Mouse (Mus musculus): ENCODE results near the gene Klhl7. TPM values are rescaled to one million over a fixed set of nuclear protein-coding genes. Genes with fewer than 3 reads are reported as not detected.
A peak's percentile ranks its signal among the peaks of the same experiment; 100 is the strongest.

Klhl7 gene
- 196 and 205 TPM in 2 replicates for polyA plus RNA-seq (2015; fragmentation: Nextera tagmentation; extraction: Ambion mirVana)

- Histone ChIP-seq H3K9ac (replicated peaks) (peak within 1 kb of the TSS; percentile 86), H3K36me3 (no peaks in the 10 kb centered on the region), H3K4me3 (peak within 1 kb of the TSS; percentile 77), H3K9me3 (no peaks in the 10 kb centered on the region), H3K27me3 (no peaks in the 10 kb centered on the region), H3K4me1 (peaks cover 34% of the 10 kb centered on the region), H3K27ac (replicated peaks) (peak within 1 kb of the TSS; percentile 97), H3K4me2 (replicated peaks) (peak within 1 kb of the TSS; percentile 45)
- peak; percentile 97 for ATAC-seq (replicated peaks)
- WGBS: under 1% methylated on average over 45 of the region's 47 CpGs
Observed at GRCm38 (mm10) chr5:24100106-24100809, at the start of gene Klhl7. Gene Klhl7 (plus strand): TSS chr5:24100605.

GRCm38 (mm10) chr5:24051755-24052675 lies 48.4 kb upstream of the Klhl7 start:
- Histone ChIP-seq H3K27me3 (no peaks in the 10 kb centered on the region), H3K27ac (replicated peaks) (no peak overlapping the region), H3K36me3 (no peaks in the 10 kb centered on the region), H3K4me3 (no peak overlapping the region), H3K4me1 (peaks cover 13% of the 10 kb centered on the region), H3K9me3 (no peaks in the 10 kb centered on the region; the same call in 1 of the 2 replicates), H3K9ac (replicated peaks) (no peak overlapping the region), H3K4me2 (replicated peaks) (no peak overlapping the region)
- ATAC-seq (replicated peaks): no peak
- 70% methylated on average over 16 of the region's 16 CpGs for WGBS

GRCm38 (mm10) chr5:24053245-24054190 lies 46.9 kb upstream of the Klhl7 start:
- H3K9ac ChIP-seq (replicated peaks): no peak overlapping the region
- peaks cover 5% of the 10 kb centered on the region for H3K4me1 ChIP-seq
- ATAC-seq (replicated peaks): no peak
- H3K9me3 ChIP-seq: no peaks in the 10 kb centered on the region; the same call in 1 of the 2 replicates
- no peak overlapping the region for H3K4me3 ChIP-seq
- H3K36me3 ChIP-seq: no peaks in the 10 kb centered on the region
- no peaks in the 10 kb centered on the region for H3K27me3 ChIP-seq
- no peak overlapping the region for H3K27ac ChIP-seq (replicated peaks)
- H3K4me2 ChIP-seq (replicated peaks): no peak overlapping the region
- 24% methylated on average over 9 of the region's 9 CpGs for WGBS

- Histone ChIP-seq H3K9ac (replicated peaks) (no peak overlapping the region), H3K4me3 (no peak overlapping the region), H3K9me3 (no peaks in the 10 kb centered on the region; the same call in 1 of the 2 replicates), H3K4me2 (replicated peaks) (no peak overlapping the region), H3K27ac (replicated peaks) (no peak overlapping the region), H3K27me3 (no peaks in the 10 kb centered on the region), H3K4me1 (peaks cover 5% of the 10 kb centered on the region), H3K36me3 (no peaks in the 10 kb centered on the region)
- no peak for ATAC-seq (replicated peaks)
- 92% methylated on average over 3 of the region's 3 CpGs for WGBS
Observed at GRCm38 (mm10) chr5:24054382-24054781, 46.0 kb upstream of the Klhl7 start.

- Histone ChIP-seq H3K36me3 (no peaks in the 10 kb centered on the region), H3K9ac (replicated peaks) (no peak overlapping the region), H3K4me3 (no peak overlapping the region), H3K9me3 (no peaks in the 10 kb centered on the region; the same call in 1 of the 2 replicates), H3K4me1 (peaks cover 5% of the 10 kb centered on the region), H3K4me2 (replicated peaks) (no peak overlapping the region), H3K27ac (replicated peaks) (no peak overlapping the region), H3K27me3 (no peaks in the 10 kb centered on the region)
- ATAC-seq (replicated peaks): no peak
- 91% methylated on average over 2 of the region's 2 CpGs for WGBS
Observed at GRCm38 (mm10) chr5:24056865-24057264, 43.5 kb upstream of the Klhl7 start.

GRCm38 (mm10) chr5:24057592-24057991 lies 42.8 kb upstream of the Klhl7 start:
- no peaks in the 10 kb centered on the region for H3K36me3 ChIP-seq
- no peak for ATAC-seq (replicated peaks)

GRCm38 (mm10) chr5:24060949-24061348 lies 39.5 kb upstream of the Klhl7 start:
- no peak overlapping the region for H3K9ac ChIP-seq (replicated peaks)
- no peaks in the 10 kb centered on the region for H3K4me1 ChIP-seq
- no peaks in the 10 kb centered on the region; the same call in 1 of the 2 replicates for H3K9me3 ChIP-seq
- H3K27me3 ChIP-seq: no peaks in the 10 kb centered on the region
- no peaks in the 10 kb centered on the region for H3K36me3 ChIP-seq
- H3K27ac ChIP-seq (replicated peaks): no peak overlapping the region
- 73% methylated on average over 3 of the region's 3 CpGs for WGBS
- ATAC-seq (replicated peaks): no peak
- no peak overlapping the region for H3K4me2 ChIP-seq (replicated peaks)
- no peak overlapping the region for H3K4me3 ChIP-seq

More at GRCm38 (mm10) chr5:24057592-24057991, 42.8 kb upstream of the Klhl7 start:
- Histone ChIP-seq H3K4me3 (no peak overlapping the region), H3K9ac (replicated peaks) (no peak overlapping the region), H3K4me2 (replicated peaks) (no peak overlapping the region), H3K4me1 (peaks cover 5% of the 10 kb centered on the region), H3K9me3 (no peaks in the 10 kb centered on the region; the same call in 1 of the 2 replicates), H3K27ac (replicated peaks) (no peak overlapping the region), H3K27me3 (no peaks in the 10 kb centered on the region)
- WGBS: 78% methylated on average over 3 of the region's 3 CpGs

- Histone ChIP-seq H3K27me3 (no peaks in the 10 kb centered on the region), H3K4me2 (replicated peaks) (no peak overlapping the region), H3K9ac (replicated peaks) (no peak overlapping the region), H3K4me3 (no peak overlapping the region), H3K36me3 (no peaks in the 10 kb centered on the region), H3K27ac (replicated peaks) (no peak overlapping the region), H3K4me1 (no peaks in the 10 kb centered on the region), H3K9me3 (no peaks in the 10 kb centered on the region)
- WGBS: 86% methylated on average over 6 of the region's 6 CpGs
- no peak for ATAC-seq (replicated peaks)
Observed at GRCm38 (mm10) chr5:24063034-24063433, 37.4 kb upstream of the Klhl7 start.

- 84% methylated on average over 4 of the region's 4 CpGs for WGBS
- H3K9me3 ChIP-seq: no peaks in the 10 kb centered on the region
- H3K36me3 ChIP-seq: no peaks in the 10 kb centered on the region
- H3K27me3 ChIP-seq: no peaks in the 10 kb centered on the region
- no peak overlapping the region for H3K4me2 ChIP-seq (replicated peaks)
- no peaks in the 10 kb centered on the region for H3K4me1 ChIP-seq
- H3K27ac ChIP-seq (replicated peaks): no peak overlapping the region
- no peak overlapping the region for H3K4me3 ChIP-seq
- no peak for ATAC-seq (replicated peaks)
- no peak overlapping the region for H3K9ac ChIP-seq (replicated peaks)
Observed at GRCm38 (mm10) chr5:24063545-24063944, 36.9 kb upstream of the Klhl7 start.

- Histone ChIP-seq H3K9ac (replicated peaks) (no peak overlapping the region), H3K4me2 (replicated peaks) (no peak overlapping the region), H3K36me3 (no peaks in the 10 kb centered on the region), H3K4me3 (no peak overlapping the region), H3K27ac (replicated peaks) (no peak overlapping the region), H3K27me3 (no peaks in the 10 kb centered on the region), H3K9me3 (no peaks in the 10 kb centered on the region), H3K4me1 (no peaks in the 10 kb centered on the region)
- ATAC-seq (replicated peaks): no peak
- WGBS: 83% methylated on average over 6 of the region's 6 CpGs
Observed at GRCm38 (mm10) chr5:24068955-24069354, 31.4 kb upstream of the Klhl7 start.

GRCm38 (mm10) chr5:24072031-24072430 lies 28.4 kb upstream of the Klhl7 start:
- H3K9me3 ChIP-seq: no peaks in the 10 kb centered on the region
- H3K4me2 ChIP-seq (replicated peaks): no peak overlapping the region
- H3K4me3 ChIP-seq: no peak overlapping the region
- H3K4me1 ChIP-seq: peaks cover 3% of the 10 kb centered on the region
- WGBS: 77% methylated on average over 6 of the region's 6 CpGs
- no peak overlapping the region for H3K9ac ChIP-seq (replicated peaks)
- H3K36me3 ChIP-seq: no peaks in the 10 kb centered on the region
- H3K27ac ChIP-seq (replicated peaks): no peak overlapping the region
- no peak for ATAC-seq (replicated peaks)
- H3K27me3 ChIP-seq: no peaks in the 10 kb centered on the region
